Mouse (Mus musculus) small intestine, adult 2 months (tissue): ENCODE results near the gene Mtus2.

ENCODE experiments used
- CTCF ChIP-seq: fragments of 200-500 bp; IDR thresholded peaks from 2 replicates; pipeline ENCODE4 v1.5.1; 2012; ENCODE audit warnings: low read depth, mild to moderate bottlenecking, control low read depth, inconsistent platforms, low read length, moderate library complexity, mixed read lengths; ENCODE audit not compliant: insufficient replicate concordance, insufficient read length; ENCODE audit errors: extremely low read depth
- POLR2A ChIP-seq: fragments of 200-500 bp; IDR thresholded peaks from 2 replicates; pipeline ENCODE4 v1.6.1; 2012; ENCODE audit warnings: low read depth, mild to moderate bottlenecking, control low read depth, inconsistent platforms, low read length, moderate library complexity

GRCm38 (mm10) chr5:148099356-148099755 lies 142.2 kb downstream of the Mtus2 start:
- no peak for TF ChIP-seq CTCF
- no peak for TF ChIP-seq POLR2A
